Mouse (Mus musculus) gastrocnemius, postnatal 36 days (tissue): ENCODE results near the gene Chid1. TPM values are rescaled to one million over a fixed set of nuclear protein-coding genes. Genes with fewer than 3 reads are reported as not detected.

Experiments used
- DNase-seq, 2 experiments: peaks; one replicate each; pipeline ENCODE4 v3.0.0; 2022
- intact Hi-C: fragments of 180-260 bp; cut with DNase I; formaldehyde crosslinking; loops from one replicate; pipeline ENCODE4 v1.15.1; 2025
- long read RNA-seq, 2 experiments: library from polyadenylated mRNA; stranded (forward); transcript quantifications; one replicate each; pipeline ENCODE4 v2.0.0; 2021
- total RNA-seq, 2 experiments: library from RNA; stranded (reverse); gene quantifications; 2 replicates each; pipeline ENCODE4 v1.2.3; 2021

The Chid1 gene
- total RNA-seq = 10 to 100 TPM; 13.9 to 14.5 TPM
- long read RNA-seq, experiment 1, full-length matches to known transcripts = 15 of 22 reads
- long read RNA-seq, experiment 1, partial matches to known transcripts = 3 of 22 reads
- long read RNA-seq, experiment 1, other reads (novel, unspliced or antisense) = 4 of 22 reads
- long read RNA-seq, experiment 2, full-length matches to known transcripts = 12 of 17 reads
- long read RNA-seq, experiment 2, partial matches to known transcripts = 1 of 17 reads
- long read RNA-seq, experiment 2, other reads (novel, unspliced or antisense) = 4 of 17 reads

DNA sequence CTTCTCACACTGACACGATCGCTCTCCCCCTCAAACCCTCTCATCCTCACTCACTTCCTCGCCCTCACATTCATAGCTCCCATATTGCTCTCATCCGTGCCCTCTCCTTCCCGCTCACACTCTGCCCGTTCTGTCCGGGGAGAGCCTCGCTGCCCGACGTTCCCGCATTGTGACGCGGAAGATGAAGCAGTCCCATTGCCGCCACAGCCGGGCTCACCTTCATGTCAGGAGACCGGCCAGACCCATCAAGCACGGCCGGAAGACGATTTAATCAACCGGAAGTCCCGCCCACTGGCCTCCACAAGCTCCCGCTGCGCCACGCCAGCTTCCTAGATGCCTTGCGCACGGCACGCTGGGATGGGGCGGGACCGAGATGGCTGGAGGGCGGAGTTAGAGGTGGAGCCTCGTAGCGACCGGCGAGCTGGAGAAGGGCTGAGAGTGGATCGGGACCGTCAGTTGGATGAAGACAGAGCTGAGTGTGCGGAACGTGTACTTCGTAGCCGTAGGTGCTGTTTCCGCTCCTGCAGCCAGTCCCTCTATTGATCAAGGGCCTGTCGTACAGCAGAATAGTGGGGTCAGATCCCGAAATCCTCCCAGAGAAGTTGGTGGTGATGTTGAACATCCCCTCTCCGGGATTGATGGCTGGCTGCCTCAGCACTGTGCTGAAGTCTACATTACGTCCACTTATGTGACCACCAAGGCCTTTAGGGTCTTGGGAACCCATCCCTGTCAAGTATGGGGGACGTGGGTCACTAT is at the start of gene Chid1:
Gene Chid1, minus strand, starts transcription at position 302 of the 756 bp plus-strand sequence.
- intact Hi-C loops = loop anchor here (5.0 kb wide), 1 partner anchor 123 kb away; no protein-coding TSS in a partner anchor
- DNase-seq = peak; percentile 98 to 99

DNA sequence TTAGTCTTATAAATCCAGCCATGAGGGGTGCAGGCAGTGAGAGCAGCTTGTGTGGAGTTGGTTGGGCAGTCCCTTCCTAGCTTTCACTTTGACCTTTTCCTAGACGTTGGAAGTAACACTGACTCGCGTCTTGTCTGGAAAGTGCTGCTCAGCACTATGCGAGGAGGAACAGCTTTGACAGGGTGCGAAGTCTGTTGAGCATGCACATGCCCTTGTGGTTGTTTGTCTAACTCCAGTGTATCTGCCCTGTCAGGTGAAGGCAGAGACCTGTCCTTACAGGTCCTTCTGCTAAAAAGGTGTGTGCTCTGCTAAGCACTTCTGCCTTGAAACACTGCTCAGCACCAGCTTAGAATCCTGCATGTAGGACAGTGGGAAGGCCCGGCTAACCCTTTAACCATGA is 49.2 kb upstream of the Chid1 start:
- DNase-seq = no peak
- intact Hi-C loops = no loop called here

DNA sequence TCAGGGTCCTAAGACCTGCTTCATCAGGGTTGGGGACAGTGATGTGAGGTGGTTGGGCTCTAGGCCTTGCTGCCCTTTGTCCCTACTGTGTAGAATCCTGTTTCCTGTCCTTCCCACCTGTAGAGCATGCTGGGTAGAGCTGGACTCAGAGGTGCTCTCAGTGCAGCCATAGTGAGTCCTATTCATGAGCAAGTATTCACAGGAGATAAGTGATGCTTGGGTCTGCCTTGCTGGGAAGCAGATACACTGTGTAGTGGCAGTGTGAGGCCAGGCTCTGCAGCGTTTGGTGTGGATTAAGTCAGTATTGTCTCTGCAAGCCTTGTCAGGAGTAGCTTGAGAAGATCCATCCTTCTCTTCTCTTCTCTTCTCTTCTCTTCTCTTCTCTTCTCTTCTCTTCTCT is 46.2 kb upstream of the Chid1 start:
- DNase-seq = no peak
- intact Hi-C loops = no loop called here

DNA sequence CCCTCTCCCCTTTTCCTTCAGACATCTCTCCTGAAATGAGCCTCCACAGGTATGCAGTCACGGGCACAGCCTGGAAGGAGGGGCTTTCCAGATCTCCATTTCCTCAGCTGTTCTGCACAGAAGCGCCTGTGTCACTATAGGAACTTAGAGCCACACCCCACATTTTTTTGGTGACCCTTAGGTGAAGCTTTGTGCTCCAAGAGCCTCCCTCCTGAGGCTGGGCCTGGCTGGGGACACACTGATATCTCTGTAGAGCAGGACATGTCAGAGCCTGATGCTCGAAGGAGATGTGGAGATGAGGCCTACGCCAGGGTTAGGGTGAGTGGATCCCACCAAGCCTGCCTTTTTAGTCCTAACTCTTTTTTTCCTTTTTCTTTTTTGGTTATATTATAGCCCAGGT is 45.6 kb upstream of the Chid1 start:
- DNase-seq = no peak
- intact Hi-C loops = no loop called here

DNA sequence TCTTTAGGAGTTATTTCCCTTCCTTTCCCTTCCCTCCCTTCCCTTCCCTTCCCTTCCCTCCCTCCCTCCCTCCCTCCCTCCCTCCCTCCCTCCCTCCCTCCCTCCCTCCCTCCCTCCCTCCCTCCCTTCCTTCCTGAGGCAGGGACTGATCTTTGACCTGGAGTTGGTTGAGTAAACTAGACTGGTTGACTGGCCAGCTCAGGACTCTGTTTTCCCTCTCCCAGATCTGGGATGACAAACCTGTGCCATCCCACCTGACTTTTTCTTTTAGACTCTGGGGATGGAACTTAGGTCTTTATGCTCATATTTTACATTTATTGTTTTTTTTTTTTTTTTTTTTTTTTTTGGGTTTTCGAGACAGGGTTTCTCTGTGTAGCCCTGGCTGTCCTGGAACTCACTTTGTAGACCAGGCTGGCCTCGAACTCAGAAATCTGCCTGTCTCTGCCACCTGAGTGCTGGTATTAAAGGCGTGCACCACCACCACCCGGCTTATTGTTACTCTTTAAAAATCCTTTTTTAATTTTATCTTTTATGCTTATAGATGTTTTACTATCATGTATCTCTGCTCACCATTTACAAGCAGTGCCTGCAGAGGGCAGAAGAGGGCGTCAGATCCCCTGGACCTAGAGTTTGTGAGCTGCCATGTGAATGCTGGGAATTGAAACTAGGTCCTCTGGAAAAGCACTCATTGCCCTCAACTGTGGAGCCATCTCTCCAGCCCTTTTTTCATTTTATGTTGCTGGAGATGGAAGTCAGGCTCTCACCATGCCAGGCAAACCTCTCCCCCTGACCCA is 44.6 kb upstream of the Chid1 start:
- intact Hi-C loops = no loop called here

DNA sequence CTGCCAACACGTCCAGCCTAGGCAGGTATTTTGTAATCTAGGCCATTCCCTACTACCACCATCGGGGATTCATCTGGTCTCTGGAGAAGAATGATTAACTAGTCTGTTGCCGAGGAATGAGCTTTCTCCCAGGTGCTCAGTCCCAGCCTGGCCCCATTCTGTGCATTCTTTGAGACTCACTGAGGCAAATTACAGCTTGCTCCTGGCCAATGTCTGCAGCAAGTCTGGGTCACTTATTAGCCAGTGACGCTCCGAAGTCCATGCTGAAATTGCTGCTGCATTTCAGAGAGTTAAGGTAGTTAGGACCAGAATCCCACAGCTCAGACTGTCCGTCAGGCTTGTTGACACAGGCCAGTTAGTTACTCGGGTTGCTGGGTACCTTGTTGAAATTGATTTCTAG is 41.7 kb upstream of the Chid1 start:
- intact Hi-C loops = no loop called here
- no peak for DNase-seq

More for the DNA sequence above, 44.6 kb upstream of the Chid1 start:
- no peak for DNase-seq

DNA sequence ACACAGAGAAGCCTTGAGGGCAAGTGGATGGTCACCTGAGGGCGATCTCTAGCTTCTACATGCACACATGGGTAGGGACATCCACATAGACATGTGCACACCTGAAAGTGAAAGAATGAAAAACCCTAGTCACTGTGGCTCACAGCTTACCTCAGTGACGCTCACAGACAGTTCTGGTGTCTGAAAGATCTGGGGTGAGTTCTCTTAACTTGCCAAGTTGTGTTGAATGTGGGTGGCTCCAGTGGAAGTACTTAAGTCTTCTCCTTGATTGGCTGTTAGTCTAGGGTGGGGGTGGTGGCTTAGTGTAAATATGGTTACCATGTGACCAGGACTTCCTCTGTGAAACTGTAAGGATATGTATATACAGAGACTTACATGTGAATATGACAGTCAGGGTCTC is 39.3 kb upstream of the Chid1 start:
- DNase-seq = no peak
- intact Hi-C loops = no loop called here

DNA sequence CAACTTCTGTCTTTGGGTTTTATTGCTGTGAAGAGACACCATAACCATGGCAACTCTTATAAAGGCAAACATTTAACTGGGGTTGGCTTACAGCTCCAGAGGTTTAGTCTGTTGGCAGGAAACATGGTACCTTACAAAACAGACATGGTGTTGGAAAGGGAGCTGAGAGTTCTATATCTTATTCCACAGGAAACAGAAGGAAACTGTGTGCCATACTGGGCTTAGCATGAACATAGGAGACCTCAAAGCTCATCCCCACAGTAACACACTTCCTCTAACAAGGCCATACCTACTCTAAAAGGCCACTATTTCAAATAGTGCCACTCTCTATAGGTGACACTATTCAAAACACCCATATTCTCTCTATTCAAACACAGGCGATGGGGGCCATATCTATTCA is 38.9 kb upstream of the Chid1 start:
- no peak for DNase-seq
- intact Hi-C loops = no loop called here

DNA sequence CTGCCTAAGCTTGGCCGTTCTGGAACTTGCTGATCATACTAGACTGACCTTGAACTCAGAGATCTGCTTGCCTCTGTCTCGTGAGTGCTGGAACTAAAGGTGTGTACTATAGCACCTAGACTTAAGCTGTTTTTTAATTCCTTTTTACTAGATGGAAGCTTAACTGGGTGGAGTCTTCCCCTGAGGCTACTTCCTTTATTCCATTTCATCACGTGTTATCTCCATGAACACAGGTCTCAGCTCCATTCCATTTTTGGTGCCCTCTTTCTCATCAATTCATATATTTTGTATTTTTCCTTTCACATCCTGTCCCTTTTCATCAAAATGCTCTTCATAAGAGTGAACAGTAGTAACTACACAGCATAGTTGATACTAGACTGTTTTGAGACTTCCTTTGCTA is 38.1 kb upstream of the Chid1 start:
- intact Hi-C loops = no loop called here
- DNase-seq = no peak

DNA sequence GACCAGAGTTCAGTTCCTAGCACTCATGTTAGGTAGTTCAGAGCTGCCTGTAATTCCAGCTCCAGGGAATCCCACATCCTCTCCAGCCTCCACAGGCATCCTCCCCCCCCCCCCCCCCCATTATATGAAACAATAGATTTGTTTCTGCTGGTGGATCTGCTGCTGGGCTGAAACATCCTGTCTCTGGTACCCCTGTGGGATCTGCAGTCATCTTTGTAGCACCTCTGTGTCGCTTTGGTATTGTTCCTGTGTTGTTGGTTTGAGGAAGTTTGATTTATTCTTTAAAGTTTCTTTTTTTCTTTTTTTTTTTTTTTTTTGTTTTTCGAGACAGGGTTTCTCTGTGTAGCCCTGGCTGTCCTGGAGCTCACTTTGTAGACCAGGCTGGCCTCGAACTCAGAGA is 35.8 kb upstream of the Chid1 start:
- intact Hi-C loops = no loop called here
- DNase-seq = no peak

DNA sequence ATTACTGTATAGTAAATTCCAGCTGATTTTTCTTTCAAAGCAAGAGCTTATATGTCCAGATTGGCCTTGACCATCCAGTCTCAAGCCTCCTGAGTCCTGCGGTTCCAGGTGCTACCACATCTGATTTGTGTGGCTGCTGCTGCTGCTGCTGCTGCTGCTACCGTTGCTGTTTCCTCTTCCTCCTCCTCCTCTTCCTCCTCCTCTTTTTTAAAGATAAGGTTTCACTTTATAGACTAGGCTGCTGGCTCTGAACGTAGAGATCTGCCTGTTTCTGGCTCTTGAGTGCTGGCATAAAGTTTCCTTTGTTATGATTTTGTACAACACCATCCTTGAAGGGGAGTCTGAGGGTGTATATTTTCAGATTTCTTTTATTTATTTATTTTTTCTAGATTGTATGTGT is 34.4 kb upstream of the Chid1 start:
- no peak for DNase-seq
- intact Hi-C loops = no loop called here

DNA sequence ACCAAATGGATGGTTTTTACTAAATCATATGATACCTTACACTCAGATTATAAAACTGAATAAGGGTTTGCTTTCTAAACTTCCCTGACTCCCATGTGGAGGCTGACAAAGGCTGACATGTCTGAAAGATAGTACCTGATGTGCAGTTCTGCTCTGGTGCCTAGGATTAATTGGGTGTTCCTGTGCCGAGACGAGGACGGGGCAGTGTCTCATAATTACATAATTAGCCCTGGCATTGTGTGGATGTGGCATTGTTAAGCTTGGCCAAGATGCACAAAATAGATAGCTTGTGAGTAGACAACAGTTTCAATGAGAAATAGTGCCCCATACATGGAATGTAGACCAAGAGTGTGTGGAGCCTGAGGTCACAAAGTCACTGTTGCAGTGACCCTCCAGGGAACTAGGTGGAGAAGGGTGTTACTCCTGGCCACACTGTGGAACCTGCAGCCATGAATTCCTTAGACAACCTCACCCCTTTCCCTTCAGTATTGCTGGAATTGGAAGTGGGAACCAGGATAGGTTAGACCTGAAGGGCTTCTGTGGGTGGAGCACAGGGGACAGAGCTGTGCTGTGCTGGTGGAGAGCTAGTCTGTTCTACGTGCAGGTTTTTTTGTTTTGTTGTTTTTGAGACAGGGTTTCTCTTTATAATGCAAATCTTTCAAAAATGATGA is 31.1 kb upstream of the Chid1 start:
- intact Hi-C loops = no loop called here
- no peak for DNase-seq

DNA sequence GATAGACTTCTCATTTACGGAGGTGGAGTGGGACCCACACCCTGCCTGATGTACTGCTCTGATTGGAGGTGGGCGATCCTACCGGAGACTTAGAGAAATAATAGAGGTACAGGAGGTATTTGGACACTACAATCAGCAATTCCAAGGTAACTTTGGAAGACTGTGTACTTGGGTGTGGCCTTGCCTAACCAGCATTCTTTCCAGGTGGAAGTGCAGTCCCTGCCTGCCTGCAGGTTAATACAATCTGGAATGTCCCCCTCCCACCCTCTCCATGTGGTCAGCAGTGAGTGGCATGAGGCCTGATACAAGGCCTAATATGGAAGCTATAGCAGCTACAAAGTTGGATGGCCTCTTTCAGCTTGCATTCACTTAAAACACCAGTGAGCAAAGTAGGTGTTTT is 30.3 kb upstream of the Chid1 start:
- DNase-seq = no peak
- intact Hi-C loops = no loop called here

DNA sequence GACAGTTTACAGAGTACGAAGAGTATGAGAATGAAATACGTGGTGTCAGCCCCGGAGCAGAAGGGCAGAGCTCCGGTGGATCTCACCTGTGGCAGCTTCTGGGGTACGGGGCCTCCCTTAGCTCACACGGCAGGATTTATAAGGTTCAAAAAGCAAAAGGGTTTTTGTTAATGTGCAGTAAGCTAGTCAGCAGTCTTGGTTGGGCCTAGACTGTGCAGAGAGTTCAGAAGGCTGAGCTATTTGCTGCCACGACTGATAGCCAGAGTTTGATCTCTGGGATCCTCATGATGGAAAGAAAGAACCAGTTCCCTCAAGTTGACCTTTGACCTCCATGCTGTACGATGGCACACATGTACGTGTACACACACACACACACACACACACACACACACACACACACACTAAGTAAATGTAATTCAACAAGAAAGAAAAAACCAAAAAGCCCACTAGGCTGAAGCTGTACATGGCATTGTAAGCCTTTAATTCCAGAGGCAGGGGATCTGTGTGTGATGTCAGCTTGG is 29.7 kb upstream of the Chid1 start:
- intact Hi-C loops = no loop called here
- DNase-seq = no peak

DNA sequence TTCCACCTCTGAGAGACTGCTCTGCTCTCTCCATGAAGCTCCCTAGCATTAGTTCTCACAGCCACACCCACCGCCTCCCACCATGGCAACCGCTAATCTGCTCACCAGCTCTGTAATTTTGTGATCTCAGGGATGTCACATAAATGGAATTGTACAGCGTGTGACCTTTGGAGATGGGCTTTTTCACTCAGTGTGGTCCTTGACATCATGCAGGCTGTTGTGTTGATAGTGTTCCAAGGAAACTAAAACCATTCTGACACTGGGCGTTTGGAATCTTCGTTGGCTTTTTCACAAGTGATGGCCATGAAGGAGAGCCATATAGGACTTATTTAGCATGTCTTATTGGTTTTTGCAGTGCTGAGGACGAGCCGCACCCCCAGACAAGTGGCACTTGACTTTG is 26.9 kb upstream of the Chid1 start:
- DNase-seq = no peak
- intact Hi-C loops = no loop called here

DNA sequence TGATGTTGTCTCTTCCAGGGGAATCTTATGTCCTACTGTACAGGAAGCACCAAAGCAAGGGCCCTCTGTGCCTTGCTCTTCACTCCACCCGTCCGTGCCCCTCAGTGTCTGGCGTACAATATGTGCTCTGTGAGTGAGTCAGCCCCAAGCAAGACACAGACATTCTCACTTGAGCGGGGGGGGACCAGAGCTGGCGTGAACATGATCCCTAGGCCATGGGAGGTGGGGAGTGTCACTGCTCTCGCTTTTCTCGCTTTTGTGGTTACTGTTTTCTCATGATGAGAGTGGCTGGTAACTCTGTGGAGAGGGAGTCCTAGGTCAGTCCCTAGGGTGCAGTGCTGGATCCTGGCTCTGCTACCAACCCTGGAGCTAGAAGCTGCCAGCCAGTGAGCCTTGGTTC is 24.9 kb upstream of the Chid1 start:
- intact Hi-C loops = no loop called here

DNA sequence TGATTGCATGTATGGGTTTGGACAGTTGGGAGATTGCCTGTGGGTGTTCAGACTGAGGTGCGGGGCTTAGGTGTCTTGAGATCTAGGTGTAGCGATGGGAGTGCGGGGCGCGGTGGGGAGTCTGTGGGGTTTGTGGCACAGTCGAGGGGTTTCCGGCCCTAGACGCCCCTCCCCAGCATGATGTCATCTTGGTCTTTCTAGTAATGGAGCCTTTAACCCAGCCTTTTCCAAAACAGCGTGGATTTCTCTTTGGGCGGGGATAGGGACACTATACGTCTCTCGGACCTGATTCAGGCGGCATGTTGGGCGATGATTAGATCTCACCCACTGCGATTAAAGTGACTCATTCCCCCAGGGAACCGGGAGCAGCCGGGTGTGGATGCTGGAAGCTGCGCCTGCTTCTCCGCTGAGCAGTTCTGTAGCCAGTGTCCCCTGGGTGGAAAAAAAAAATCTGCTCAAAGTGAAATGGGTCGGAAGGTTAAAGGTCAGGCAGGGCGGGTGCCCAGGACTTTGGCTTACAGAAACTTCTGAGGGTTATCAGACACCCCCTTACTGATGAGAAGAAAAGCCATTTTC is 23.3 kb upstream of the Chid1 start:
- peak; percentile 49 to 57 for DNase-seq
- intact Hi-C loops = no loop called here

More for the DNA sequence above, 24.9 kb upstream of the Chid1 start:
- no peak for DNase-seq

DNA sequence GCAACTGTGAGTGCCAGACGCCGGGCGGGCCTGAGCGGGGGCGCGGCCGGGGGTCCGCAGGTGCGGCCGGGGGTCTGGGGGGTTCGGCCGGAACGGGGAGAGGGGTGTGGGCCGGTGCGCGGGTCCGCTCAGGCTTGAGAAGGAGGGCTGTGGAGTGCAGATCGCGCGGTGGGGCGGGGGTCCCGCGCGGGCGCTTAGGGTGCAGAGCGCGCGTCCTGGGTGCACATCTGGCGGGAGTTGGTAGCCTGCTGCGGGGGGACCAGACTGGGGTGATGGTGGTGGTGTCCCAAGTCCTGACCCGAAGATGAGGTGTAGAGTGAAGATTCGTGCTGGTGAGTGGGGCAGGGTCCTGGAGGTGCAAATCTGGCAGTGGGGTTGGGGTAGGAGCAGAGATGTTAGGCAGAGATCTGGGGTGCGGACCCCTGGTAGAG is 22.8 kb upstream of the Chid1 start:
- intact Hi-C loops = no loop called here
- no peak for DNase-seq

DNA sequence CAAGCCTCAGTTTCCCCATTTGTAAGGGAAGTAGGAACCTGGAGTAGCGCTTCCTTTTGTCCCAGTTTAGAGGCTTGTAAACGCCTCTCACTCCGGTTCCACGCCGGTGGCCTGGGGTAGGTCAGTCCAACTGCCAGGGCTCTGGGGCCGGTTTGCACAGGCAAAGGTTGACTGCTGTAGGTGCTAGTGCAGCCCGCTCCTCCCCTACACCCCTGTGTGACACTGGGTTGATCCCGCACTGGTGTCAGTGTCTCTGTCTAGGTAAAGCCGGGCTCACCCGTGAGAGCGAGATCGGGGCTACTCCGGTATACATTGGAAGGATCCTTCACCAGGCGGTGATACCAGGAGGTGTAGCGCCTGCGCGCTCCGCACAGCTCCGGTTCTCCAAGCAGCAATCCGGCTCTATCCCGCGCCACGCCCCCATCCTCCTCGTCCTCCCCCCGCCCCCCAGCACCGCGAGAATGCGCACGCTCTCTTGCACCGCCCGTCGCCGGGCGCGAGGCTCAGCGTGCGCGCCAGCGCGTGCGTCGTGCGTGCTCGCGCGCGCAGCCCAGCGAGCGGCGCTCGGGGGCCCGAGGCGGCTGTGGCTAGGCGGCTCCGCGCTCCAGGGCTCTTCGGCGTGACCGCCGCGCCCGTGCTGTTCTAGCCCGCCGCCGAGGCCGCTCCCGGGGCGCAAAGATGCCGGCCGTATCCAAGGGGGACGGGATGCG is 22.2 kb upstream of the Chid1 start, which contains the start of gene Ap2a2:
Gene Ap2a2, plus strand, starts transcription at position 492 of the 710 bp plus-strand sequence.
- intact Hi-C loops = no loop called here
- DNase-seq = peak; percentile 81 to 89
